Mouse (Mus musculus) adipose tissue, adult 10 weeks (tissue): Measurements from ENCODE around the gene Slc10a4. TPM values are rescaled to one million over a fixed set of nuclear protein-coding genes. Genes with fewer than 3 reads are reported as not detected.

Source experiments
- polyA plus RNA-seq: library from polyadenylated mRNA; stranded (reverse); fragments of 350-450 nt; fragmentation: Illumina TruSeq; extraction: RNeasy Lipid Tissue Mini Kit (QIAGEN cat#74804); gene quantifications from one replicate; pipeline ENCODE4 v1.2.3, GENCODE M21; 2014; ENCODE audit warnings: low read depth, low replicate concordance

Gene Slc10a4
- polyA plus RNA-seq: not detected

GRCm38 (mm10) chr5:73006784-73007581 lies at the start of gene Slc10a4:
Gene Slc10a4 (plus strand): TSS chr5:73006883.

GRCm38 (mm10) chr5:72974602-72975001 lies 32.1 kb upstream of the Slc10a4 start, which contains the start of gene Gm10135:
Gene Gm10135 (minus strand): TSS chr5:72974702.

Other genes with a start within 250 kb of the Slc10a4 start
- 8.1 TPM for gene Tec, start 138.4 kb upstream of the Slc10a4 start, polyA plus RNA-seq
- 27.7 TPM for gene Slain2, start 92.6 kb upstream of the Slc10a4 start, polyA plus RNA-seq
- gene Gm10135, start 32.2 kb upstream of the Slc10a4 start, polyA plus RNA-seq: not detected
- gene Fryl, start 249.7 kb downstream of the Slc10a4 start, polyA plus RNA-seq: 47.4 TPM